Comparison of ENCODE assay signal across 8 mouse cellular contexts in genomic region chr17:56153643-56154042, GRCm38 (mm10). TPM values are rescaled to one million over a fixed set of nuclear protein-coding genes. Genes with fewer than 3 reads are reported as not detected.
DNase-seq lines count a peak whose midpoint lies in the region; ATAC-seq lines count a peak whose summit lies in the region.

No protein-coding gene starts in this region.

- H3K4me3 ChIP-seq in forebrain, embryonic 14.5 days (ENCODE audit: low read depth, low read length), result no peak overlapping the region
- no peak overlapping the region for H3K4me3 ChIP-seq in intestine, embryonic 15.5 days (replicated peaks)
- no peak overlapping the region for H3K4me3 ChIP-seq in lung, embryonic 16.5 days (ENCODE audit: low read length)
- no peak overlapping the region for H3K4me3 ChIP-seq in stomach, embryonic 15.5 days (replicated peaks)

- no peaks in the 10 kb centered on the region for H3K9me3 ChIP-seq in forebrain, embryonic 14.5 days (replicated peaks; ENCODE audit: control insufficient read depth, low read length)
- H3K9me3 ChIP-seq in intestine, embryonic 15.5 days, result no peaks in the 10 kb centered on the region
- no peaks in the 10 kb centered on the region for H3K9me3 ChIP-seq in lung, embryonic 16.5 days (ENCODE audit: control insufficient read depth, low read length)
- no peaks in the 10 kb centered on the region for H3K9me3 ChIP-seq in stomach, embryonic 15.5 days

- H3K36me3 ChIP-seq in forebrain, embryonic 14.5 days (ENCODE audit: control insufficient read depth, insufficient read depth, low read length), result no peaks in the 10 kb centered on the region
- H3K36me3 ChIP-seq in intestine, embryonic 15.5 days, result no peaks in the 10 kb centered on the region
- no peaks in the 10 kb centered on the region for H3K36me3 ChIP-seq in lung, embryonic 16.5 days (ENCODE audit: control insufficient read depth, insufficient read depth, low read length)
- no peaks in the 10 kb centered on the region for H3K36me3 ChIP-seq in stomach, embryonic 15.5 days

- peak; percentile 64 for ATAC-seq in forebrain, embryonic 14.5 days
- peak; percentile 90 for ATAC-seq in intestine, embryonic 15.5 days
- ATAC-seq in lung, embryonic 16.5 days (ENCODE audit: low read depth), result peak; percentile 71; the same call in 1 of the 2 replicates
- ATAC-seq in stomach, embryonic 15.5 days (ENCODE audit: insufficient read depth, low FRiP score, low read depth), result peak; percentile 68

- H3K27ac ChIP-seq in forebrain, embryonic 14.5 days (ENCODE audit: low read depth, low read length), result no peak overlapping the region
- no peak overlapping the region for H3K27ac ChIP-seq in intestine, embryonic 15.5 days
- H3K27ac ChIP-seq in lung, embryonic 16.5 days (ENCODE audit: low read length), result no peak overlapping the region
- H3K27ac ChIP-seq in stomach, embryonic 15.5 days, result no peak overlapping the region

- no peak overlapping the region for H3K4me2 ChIP-seq in forebrain, embryonic 14.5 days (ENCODE audit: low read length)
- H3K4me2 ChIP-seq in intestine, embryonic 15.5 days (replicated peaks), result no peak overlapping the region
- no peak overlapping the region for H3K4me2 ChIP-seq in lung, embryonic 16.5 days (ENCODE audit: low read depth, low read length)
- no peak overlapping the region for H3K4me2 ChIP-seq in stomach, embryonic 15.5 days

- H3K9ac ChIP-seq in forebrain, embryonic 14.5 days (ENCODE audit: low read length), result no peak overlapping the region
- no peak overlapping the region for H3K9ac ChIP-seq in intestine, embryonic 15.5 days
- H3K9ac ChIP-seq in lung, embryonic 16.5 days (ENCODE audit: low read length), result no peak overlapping the region
- no peak overlapping the region for H3K9ac ChIP-seq in stomach, embryonic 15.5 days

- peak; percentile 28 for DNase-seq in cerebellum, adult 11-12 months
- DNase-seq in cerebellum, adult 8-10 months, result no peak
- DNase-seq in 416B (ENCODE audit: low read depth), result peak; percentile 93
- peak; percentile 74 for DNase-seq in forebrain, embryonic 14.5 days (ENCODE audit: low spot score)
- DNase-seq in cerebellum, adult 18-20 months, result no peak

- 34% methylated on average over 9 of the region's 9 CpGs for WGBS in forebrain, embryonic 14.5 days
- 27% methylated on average over 9 of the region's 9 CpGs for WGBS in intestine, embryonic 15.5 days
- 27% methylated on average over 9 of the region's 9 CpGs for WGBS in lung, embryonic 16.5 days
- 30% methylated on average over 9 of the region's 9 CpGs for WGBS in stomach, embryonic 15.5 days

- no peaks in the 10 kb centered on the region for H3K4me1 ChIP-seq in forebrain, embryonic 14.5 days (ENCODE audit: control insufficient read depth, insufficient read depth, low read length)
- H3K4me1 ChIP-seq in intestine, embryonic 15.5 days (replicated peaks), result peaks cover 10% of the 10 kb centered on the region
- peaks cover 6% of the 10 kb centered on the region; the same call in 1 of the 2 replicates for H3K4me1 ChIP-seq in lung, embryonic 16.5 days (replicated peaks; ENCODE audit: control insufficient read depth, insufficient read depth, low read length)
- H3K4me1 ChIP-seq in stomach, embryonic 15.5 days, result 0 out of 2 replicates have a peak, but pooled peaks cover 3% of the 10 kb centered on the region

- peaks cover 18% of the 10 kb centered on the region for H3K27me3 ChIP-seq in forebrain, embryonic 14.5 days (replicated peaks; ENCODE audit: control insufficient read depth, insufficient read depth, low read length)
- H3K27me3 ChIP-seq in intestine, embryonic 15.5 days (replicated peaks), result peaks cover 66% of the 10 kb centered on the region
- H3K27me3 ChIP-seq in lung, embryonic 16.5 days (ENCODE audit: control insufficient read depth, insufficient read depth, low read depth, low read length), result peaks cover 17% of the 10 kb centered on the region
- H3K27me3 ChIP-seq in stomach, embryonic 15.5 days (replicated peaks), result peaks cover 23% of the 10 kb centered on the region

RNA-seq across cellular contexts. Expression of gene Tnfaip8l1, which starts 8.6 kb away (rescaled TPM):
- polyA plus RNA-seq in forebrain, embryonic 14.5 days (2014; fragmentation: Nextera tagmentation; extraction: Ambion mirVana), result 9.7 and 10.9 TPM in 2 replicates
- 11.9 and 12.8 TPM in 2 replicates for polyA plus RNA-seq in intestine, embryonic 15.5 days (2015; fragmentation: Nextera tagmentation; extraction: Ambion mirVana)
- 15.5 and 17.3 TPM in 2 replicates for polyA plus RNA-seq in lung, embryonic 16.5 days (2015; fragmentation: Nextera tagmentation; extraction: Ambion mirVana)
- polyA plus RNA-seq in stomach, embryonic 15.5 days (2015; fragmentation: Nextera tagmentation; extraction: Ambion mirVana), result 13.2 and 14.8 TPM in 2 replicates

RNA-seq across cellular contexts. Expression of gene Sema6b, which starts 13.5 kb away (rescaled TPM):
- 9.4 and 12.1 TPM in 2 replicates for polyA plus RNA-seq in forebrain, embryonic 14.5 days (2014; fragmentation: Nextera tagmentation; extraction: Ambion mirVana)
- 1.4 TPM in 2 replicates for polyA plus RNA-seq in intestine, embryonic 15.5 days (2015; fragmentation: Nextera tagmentation; extraction: Ambion mirVana)
- 1.2 and 1.7 TPM in 2 replicates for polyA plus RNA-seq in lung, embryonic 16.5 days (2015; fragmentation: Nextera tagmentation; extraction: Ambion mirVana)
- 1.3 and 1.4 TPM in 2 replicates for polyA plus RNA-seq in stomach, embryonic 15.5 days (2015; fragmentation: Nextera tagmentation; extraction: Ambion mirVana)

RNA-seq across cellular contexts. Expression of gene Mydgf, which starts 30.1 kb away (rescaled TPM):
- 58.8 and 63.5 TPM in 2 replicates for polyA plus RNA-seq in forebrain, embryonic 14.5 days (2014; fragmentation: Nextera tagmentation; extraction: Ambion mirVana)
- 105 and 127 TPM in 2 replicates for polyA plus RNA-seq in intestine, embryonic 15.5 days (2015; fragmentation: Nextera tagmentation; extraction: Ambion mirVana)
- 93.0 and 110 TPM in 2 replicates for polyA plus RNA-seq in lung, embryonic 16.5 days (2015; fragmentation: Nextera tagmentation; extraction: Ambion mirVana)
- 112 and 113 TPM in 2 replicates for polyA plus RNA-seq in stomach, embryonic 15.5 days (2015; fragmentation: Nextera tagmentation; extraction: Ambion mirVana)

RNA-seq across cellular contexts. Expression of gene Lrg1, which starts 31.8 kb away (rescaled TPM):
- not detected in 2 replicates for polyA plus RNA-seq in forebrain, embryonic 14.5 days (2014; fragmentation: Nextera tagmentation; extraction: Ambion mirVana)
- 0.15 and 0.33 TPM in 2 replicates for polyA plus RNA-seq in intestine, embryonic 15.5 days (2015; fragmentation: Nextera tagmentation; extraction: Ambion mirVana)
- polyA plus RNA-seq in lung, embryonic 16.5 days (2015; fragmentation: Nextera tagmentation; extraction: Ambion mirVana), result 0.59 and 1.4 TPM in 2 replicates
- polyA plus RNA-seq in stomach, embryonic 15.5 days (2015; fragmentation: Nextera tagmentation; extraction: Ambion mirVana), result 0.52 and 1.6 TPM in 2 replicates

RNA-seq across cellular contexts. Expression of gene Plin5, which starts 36.2 kb away (rescaled TPM):
- 0.42 and 0.67 TPM in 2 replicates for polyA plus RNA-seq in forebrain, embryonic 14.5 days (2014; fragmentation: Nextera tagmentation; extraction: Ambion mirVana)
- 0.52 and 0.85 TPM in 2 replicates for polyA plus RNA-seq in intestine, embryonic 15.5 days (2015; fragmentation: Nextera tagmentation; extraction: Ambion mirVana)
- 1.3 and 2.1 TPM in 2 replicates for polyA plus RNA-seq in lung, embryonic 16.5 days (2015; fragmentation: Nextera tagmentation; extraction: Ambion mirVana)
- 0.42 and 0.59 TPM in 2 replicates for polyA plus RNA-seq in stomach, embryonic 15.5 days (2015; fragmentation: Nextera tagmentation; extraction: Ambion mirVana)

Comparison
In these comparisons a context has a peak if more than half of its experiments do, and no peak if none do; other contexts are left out.
1. DNase-seq: peak in cerebellum, adult 11-12 months (single experiment), 416B (single experiment) and forebrain, embryonic 14.5 days (single experiment); none in cerebellum, adult 8-10 months (single experiment) and cerebellum, adult 18-20 months (0 of 2).
2. Peak in every context shown above with its lines, with median percentiles within 50 percentile points of each other: ATAC-seq.